Mouse (Mus musculus) urinary bladder, postnatal 14 days (tissue): Measurements from ENCODE around the gene Gm3020.
"Not testable (repeated sequence)": the region's sequence is repeated elsewhere in the genome, so short reads cannot be mapped to it uniquely, and the experiment has no call there.

Source experiments
- DNase-seq: peaks from one replicate; pipeline ENCODE4 v3.0.0; 2021; ENCODE audit warnings: low spot score

The Gm3020 gene

DNA sequence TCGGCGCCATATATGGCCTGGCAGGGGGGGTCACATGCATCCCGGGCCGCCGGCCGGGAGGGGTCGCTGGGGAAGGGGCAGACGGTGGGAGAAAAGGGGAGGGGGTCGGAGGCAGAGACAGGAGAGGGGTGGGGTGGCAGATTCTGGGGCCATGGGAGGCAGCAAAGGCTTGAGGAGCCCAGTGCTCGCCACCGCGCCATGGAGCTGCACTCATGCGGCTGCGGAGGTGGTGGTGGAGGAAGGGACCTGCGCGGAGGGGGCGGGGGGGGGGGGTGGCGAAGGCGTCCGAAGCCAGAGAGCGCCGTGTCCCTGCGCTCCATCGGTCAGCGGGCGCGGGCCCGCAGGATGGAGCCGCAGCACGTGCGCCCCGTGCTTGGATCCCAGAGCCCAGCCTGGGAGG, at the start of gene Gm3020:
Gene Gm3020 (plus strand): TSS at position 301 of the 400 bp plus-strand sequence.
- not testable (repeated sequence) for DNase-seq

DNA sequence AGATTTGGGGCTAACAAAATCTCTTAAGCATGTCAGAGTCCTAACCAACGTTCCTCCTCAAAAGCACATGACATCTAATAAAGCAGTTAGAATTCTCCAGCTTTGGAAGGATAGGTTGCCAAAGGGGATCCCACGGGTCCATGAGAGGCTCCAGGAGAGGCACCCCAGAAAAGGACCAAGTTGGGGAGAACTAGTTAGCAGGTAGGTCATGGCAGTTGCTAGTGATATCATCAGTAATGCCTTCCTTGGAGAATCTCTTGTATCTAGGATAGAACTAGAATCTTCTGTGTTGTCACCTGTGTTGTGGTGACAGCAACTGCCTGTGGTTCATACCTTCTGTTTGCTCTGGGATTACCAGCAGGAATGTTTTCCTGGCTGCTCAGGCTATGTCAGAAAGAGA, 17.6 kb upstream of the Gm3020 start, which contains the start of gene Gm3012:
Gene Gm3012 (plus strand): TSS at position 301 of the 400 bp plus-strand sequence.
- not testable (repeated sequence) for DNase-seq

DNA sequence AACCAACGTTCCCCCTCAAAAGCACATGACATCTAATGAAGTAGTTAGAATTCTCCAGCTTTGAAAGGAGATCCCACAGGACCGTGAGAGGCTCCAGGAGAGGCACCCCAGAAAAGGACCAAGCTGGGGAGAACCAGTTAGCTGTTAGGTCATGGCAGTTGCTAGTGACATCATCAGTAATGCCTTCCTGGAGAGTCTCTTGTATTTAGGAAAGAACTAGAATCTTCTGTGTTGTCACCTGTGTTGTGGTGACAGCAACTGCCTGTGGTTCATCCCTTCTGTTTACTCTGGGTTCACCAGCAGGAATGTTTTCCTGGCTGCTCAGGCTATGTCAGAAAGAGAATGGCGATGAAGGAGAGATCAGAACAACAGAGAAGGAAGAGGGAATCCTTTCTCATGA, 36.7 kb downstream of the Gm3020 start, which contains the start of gene Gm3043:
Gene Gm3043 (plus strand): TSS at position 301 of the 400 bp plus-strand sequence.
- not testable (repeated sequence) for DNase-seq
